Mouse (Mus musculus) cortical plate, adult 2 months (tissue): Measurements from ENCODE around the gene Gngt2.

Experiments used
- CTCF ChIP-seq: fragments of 200-500 bp; IDR thresholded peaks from 2 replicates; pipeline ENCODE4 v1.5.1; 2011; ENCODE audit warnings: mild to moderate bottlenecking, control low read depth, low read length; ENCODE audit not compliant: insufficient read depth; ENCODE audit errors: extremely low read depth
- POLR2A ChIP-seq: fragments of 200-500 bp; IDR thresholded peaks from 2 replicates; pipeline ENCODE4 v1.6.1; 2011; ENCODE audit warnings: mild to moderate bottlenecking, low read length, control low read depth; ENCODE audit not compliant: insufficient read depth; ENCODE audit errors: extremely low read depth

DNA sequence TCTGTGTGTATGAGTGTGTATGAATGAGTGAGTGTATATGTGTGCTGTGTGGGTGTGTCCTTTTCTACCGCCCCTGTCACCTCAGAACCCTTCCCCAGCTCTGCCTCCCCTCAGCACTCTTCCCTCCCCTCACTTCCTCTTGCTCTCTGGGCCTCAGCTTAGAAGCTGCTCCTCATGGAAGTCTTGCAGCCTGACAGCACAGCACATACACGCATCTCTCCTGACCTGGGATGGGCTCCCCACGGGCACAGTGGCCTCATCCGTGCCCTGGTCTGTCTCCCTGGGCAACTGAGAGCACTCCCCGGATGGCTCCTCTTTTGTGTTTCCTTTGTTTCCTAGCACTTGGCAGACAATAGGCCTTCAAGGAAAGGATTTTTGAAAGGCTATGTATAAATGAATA lies 27.4 kb upstream of the Gngt2 start:
- TF ChIP-seq CTCF (no peak), POLR2A (no peak)
